Mouse (Mus musculus): ENCODE data around the gene Btbd35f6.
"Not testable (repeated sequence)": the region's sequence is repeated elsewhere in the genome, so short reads cannot be mapped to it uniquely, and the experiment has no call there.

Btbd35f6 gene

DNA sequence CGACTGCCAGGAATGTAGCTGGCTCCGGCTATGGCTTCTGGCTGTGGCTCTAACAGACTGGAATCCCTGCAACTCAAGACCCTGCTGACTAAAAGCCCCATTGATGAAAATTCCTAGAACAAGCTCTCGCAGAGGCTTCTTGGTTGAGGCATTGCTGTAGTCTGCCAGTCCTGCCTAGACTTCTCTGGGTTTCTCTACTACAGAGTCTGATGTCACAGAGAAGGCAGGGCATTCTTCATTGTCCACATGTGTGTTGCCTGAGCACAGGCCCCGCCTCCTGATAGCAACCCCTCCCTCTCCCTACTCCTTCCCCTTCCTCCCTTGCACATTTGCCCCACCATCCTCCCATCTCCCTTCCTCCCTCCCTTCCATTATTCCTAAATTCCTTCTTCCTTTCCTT, at the start of gene Btbd35f6:
TSS of gene Btbd35f6 (minus strand) at position 101 of the 400 bp plus-strand sequence.
- not testable (repeated sequence) for DNase-seq

DNA sequence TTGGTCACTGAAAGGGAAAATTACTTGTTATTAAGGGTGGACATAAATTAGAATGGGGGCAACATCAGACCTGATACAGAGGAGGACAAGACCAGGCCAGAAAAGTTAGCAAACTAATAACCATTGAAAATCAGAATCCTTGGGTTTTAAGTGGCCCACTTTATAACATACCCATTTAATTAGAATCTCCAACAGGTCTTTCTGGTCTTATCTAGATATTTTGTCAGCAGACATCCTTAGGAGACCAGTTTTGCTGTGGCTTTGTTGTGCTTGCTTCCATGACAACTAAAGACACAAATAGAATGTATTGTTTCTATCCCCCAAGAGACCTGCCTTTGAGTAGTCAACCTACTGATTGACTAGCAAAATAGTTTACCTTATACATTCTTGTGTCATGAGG, 30.4 kb upstream of the Btbd35f6 start, which contains the start of gene Gm21870:
TSS of gene Gm21870 (minus strand) at position 101 of the 400 bp plus-strand sequence.
- not testable (repeated sequence) for DNase-seq

DNA sequence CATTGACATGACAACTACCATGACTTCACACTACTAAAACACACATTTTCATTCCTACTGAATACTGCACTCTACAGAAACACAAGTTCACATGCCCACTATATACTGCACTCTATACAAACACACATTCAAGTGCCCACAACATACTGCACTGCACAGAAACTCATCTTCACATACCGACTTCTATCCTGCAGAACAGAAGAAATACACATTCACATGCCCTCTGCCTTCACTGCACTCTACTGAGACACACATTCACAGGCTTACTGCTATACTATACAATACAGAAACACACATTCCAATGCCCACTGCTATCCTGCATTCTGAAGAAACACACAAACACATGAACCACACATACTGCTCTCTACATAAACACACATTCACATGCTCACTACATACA, 26.1 kb downstream of the Btbd35f6 start:
- not testable (repeated sequence) for DNase-seq

DNA sequence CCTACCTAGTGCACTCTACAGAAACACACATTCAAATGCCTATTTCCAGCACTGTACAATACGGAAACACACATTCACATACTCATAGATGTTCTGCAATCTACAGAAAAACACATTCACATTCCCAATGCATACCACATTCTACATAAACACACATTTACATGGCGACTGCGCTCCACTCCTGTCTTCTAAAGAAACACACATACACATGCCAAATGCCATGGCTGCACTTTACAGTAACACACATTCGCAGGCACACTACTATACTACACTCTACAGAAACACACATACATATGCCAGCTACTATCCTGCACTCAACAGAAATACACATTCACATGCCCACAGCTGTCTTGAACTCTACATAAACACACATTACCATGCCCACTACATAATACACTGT, 28.1 kb downstream of the Btbd35f6 start:
- not testable (repeated sequence) for DNase-seq

DNA sequence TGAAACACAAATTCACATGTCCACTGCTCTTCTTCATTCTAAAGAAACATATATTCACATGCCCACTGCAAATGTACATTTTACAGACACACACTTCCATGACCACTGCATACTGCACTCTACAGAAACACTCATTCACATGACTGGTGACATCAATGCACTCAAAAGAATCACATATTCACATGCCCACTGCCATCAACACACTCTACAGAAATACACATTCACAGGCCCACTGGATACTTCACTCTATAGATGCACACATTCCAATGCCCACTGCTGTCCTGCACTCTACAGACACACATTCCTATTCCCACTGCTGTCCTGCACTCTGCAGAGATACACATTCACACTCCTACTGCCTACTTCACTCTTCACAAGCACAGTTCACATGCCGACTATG, 30.0 kb downstream of the Btbd35f6 start:
- not testable (repeated sequence) for DNase-seq

DNA sequence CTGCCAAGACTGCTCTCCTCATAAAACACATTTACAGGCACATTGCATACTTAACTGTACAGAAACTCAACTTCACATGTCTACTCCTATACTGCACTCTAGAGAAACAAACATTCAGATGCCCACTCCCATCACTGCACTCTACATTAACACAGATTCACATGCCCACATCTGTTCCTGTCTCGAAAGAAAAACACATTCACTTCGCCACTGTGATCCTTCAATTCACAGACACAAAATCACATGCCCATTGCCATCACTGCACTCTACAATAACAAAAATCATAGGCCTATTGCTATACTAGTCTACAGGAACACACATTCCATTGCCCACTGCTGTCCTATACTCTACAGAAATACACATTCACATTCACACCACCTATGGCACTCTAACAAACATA, 30.9 kb downstream of the Btbd35f6 start:
- DNase-seq: not testable (repeated sequence)
